Mouse (Mus musculus): ENCODE measurements around the gene Rgs6.

GRCm38 (mm10) chr12:82600406-82600805, 12.3 kb downstream of the Rgs6 start:
- TF ChIP-seq CTCF (IDR thresholded peaks at IDR 0.05; ENCODE audit: insufficient read depth, low read length) (no peak), POLR2A (IDR thresholded peaks at IDR 0.05; ENCODE audit: borderline replicate concordance, extremely low read depth, low read depth, low read length) (no peak)
